Mouse (Mus musculus): ENCODE data around the gene Ctnnb1. TPM values are rescaled to one million over a fixed set of nuclear protein-coding genes. Genes with fewer than 3 reads are reported as not detected.

The Ctnnb1 gene
- polyA plus RNA-seq, 1 experiment from 2014 or later = 764 TPM

GRCm38 (mm10) chr9:120965007-120965406 lies 36.0 kb downstream of the Ctnnb1 start:
- no peaks in the 10 kb centered on the region; the same call in 1 of the 2 replicates for H3K4me1 ChIP-seq
- no peak overlapping the region for H3K4me2 ChIP-seq
- H3K9me3 ChIP-seq = no peaks in the 10 kb centered on the region
- no peak for ATAC-seq (ENCODE audit: low FRiP score)
- H3K36me3 ChIP-seq (replicated peaks) = peaks cover 95% of the 10 kb centered on the region
- H3K4me3 ChIP-seq (replicated peaks) = no peak overlapping the region
- H3K27me3 ChIP-seq = no peaks in the 10 kb centered on the region
- WGBS = 88% methylated on average over 10 of the region's 10 CpGs
- H3K9ac ChIP-seq = no peak overlapping the region
- H3K27ac ChIP-seq = no peak overlapping the region

GRCm38 (mm10) chr9:120973026-120973515 lies 44.1 kb downstream of the Ctnnb1 start:
- no peak overlapping the region for H3K4me2 ChIP-seq
- H3K36me3 ChIP-seq (replicated peaks) = peaks cover 26% of the 10 kb centered on the region
- 87% methylated on average over 6 of the region's 6 CpGs for WGBS
- peaks cover 5% of the 10 kb centered on the region; the same call in 1 of the 2 replicates for H3K4me1 ChIP-seq
- no peak for ATAC-seq (ENCODE audit: low FRiP score)
- H3K4me3 ChIP-seq (replicated peaks) = no peak overlapping the region
- no peaks in the 10 kb centered on the region for H3K27me3 ChIP-seq
- H3K9me3 ChIP-seq = no peaks in the 10 kb centered on the region
- no peak overlapping the region for H3K9ac ChIP-seq
- no peak overlapping the region for H3K27ac ChIP-seq

- ATAC-seq (ENCODE audit: low FRiP score) = no peak
- no peak overlapping the region for H3K27ac ChIP-seq
- no peaks in the 10 kb centered on the region for H3K27me3 ChIP-seq
- no peaks in the 10 kb centered on the region for H3K9me3 ChIP-seq
- H3K4me1 ChIP-seq = peaks cover 5% of the 10 kb centered on the region
- H3K36me3 ChIP-seq (replicated peaks) = peaks cover 14% of the 10 kb centered on the region
- H3K4me2 ChIP-seq = no peak overlapping the region
- 90% methylated on average over 2 of the region's 2 CpGs for WGBS
- H3K9ac ChIP-seq = no peak overlapping the region
- H3K4me3 ChIP-seq (replicated peaks) = no peak overlapping the region
Measured at GRCm38 (mm10) chr9:120974209-120974608, 45.2 kb downstream of the Ctnnb1 start.

GRCm38 (mm10) chr9:120976158-120976557 lies 47.1 kb downstream of the Ctnnb1 start:
- Histone ChIP-seq H3K27ac (no peak overlapping the region), H3K4me3 (replicated peaks) (no peak overlapping the region), H3K9ac (no peak overlapping the region), H3K4me1 (peaks cover 14% of the 10 kb centered on the region), H3K9me3 (no peaks in the 10 kb centered on the region), H3K4me2 (no peak overlapping the region), H3K36me3 (replicated peaks) (peaks cover 8% of the 10 kb centered on the region; the same call in 1 of the 2 replicates), H3K27me3 (no peaks in the 10 kb centered on the region)
- ATAC-seq (ENCODE audit: low FRiP score) = 0 out of 2 replicates have a peak, but pooled peaks have one; percentile 39
- WGBS = 82% methylated on average over 5 of the region's 5 CpGs

GRCm38 (mm10) chr9:120976856-120977255 lies 47.8 kb downstream of the Ctnnb1 start:
- Histone ChIP-seq H3K4me2 (no peak overlapping the region), H3K27me3 (no peaks in the 10 kb centered on the region), H3K9me3 (no peaks in the 10 kb centered on the region), H3K27ac (no peak overlapping the region), H3K4me1 (peaks cover 21% of the 10 kb centered on the region), H3K36me3 (replicated peaks) (peaks cover 8% of the 10 kb centered on the region; the same call in 1 of the 2 replicates), H3K4me3 (replicated peaks) (no peak overlapping the region), H3K9ac (no peak overlapping the region)
- WGBS = 91% methylated on average over 4 of the region's 4 CpGs
- ATAC-seq (ENCODE audit: low FRiP score) = no peak

- no peak for ATAC-seq (ENCODE audit: low FRiP score)
- Histone ChIP-seq H3K36me3 (replicated peaks) (no peaks in the 10 kb centered on the region), H3K9ac (no peak overlapping the region), H3K9me3 (no peaks in the 10 kb centered on the region), H3K27me3 (no peaks in the 10 kb centered on the region), H3K4me3 (replicated peaks) (no peak overlapping the region), H3K4me1 (peaks cover 17% of the 10 kb centered on the region), H3K27ac (no peak overlapping the region), H3K4me2 (no peak overlapping the region)
- WGBS = 91% methylated on average over 7 of the region's 7 CpGs
Measured at GRCm38 (mm10) chr9:120981777-120982176, 52.8 kb downstream of the Ctnnb1 start.

GRCm38 (mm10) chr9:120983849-120984248 lies 54.8 kb downstream of the Ctnnb1 start:
- WGBS = 91% methylated on average over 8 of the region's 8 CpGs
- Histone ChIP-seq H3K9me3 (no peaks in the 10 kb centered on the region), H3K4me1 (peaks cover 30% of the 10 kb centered on the region), H3K9ac (no peak overlapping the region), H3K27me3 (no peaks in the 10 kb centered on the region), H3K4me2 (no peak overlapping the region), H3K27ac (no peak overlapping the region), H3K36me3 (replicated peaks) (no peaks in the 10 kb centered on the region), H3K4me3 (replicated peaks) (no peak overlapping the region)
- no peak for ATAC-seq (ENCODE audit: low FRiP score)

GRCm38 (mm10) chr9:120984509-120984908 lies 55.5 kb downstream of the Ctnnb1 start:
- 79% methylated on average over 5 of the region's 5 CpGs for WGBS
- Histone ChIP-seq H3K9ac (no peak overlapping the region), H3K27ac (no peak overlapping the region), H3K27me3 (no peaks in the 10 kb centered on the region), H3K4me2 (no peak overlapping the region), H3K4me3 (replicated peaks) (no peak overlapping the region), H3K4me1 (peaks cover 30% of the 10 kb centered on the region), H3K36me3 (replicated peaks) (no peaks in the 10 kb centered on the region), H3K9me3 (no peaks in the 10 kb centered on the region)
- ATAC-seq (ENCODE audit: low FRiP score) = no peak

GRCm38 (mm10) chr9:120985009-120985408 lies 56.0 kb downstream of the Ctnnb1 start:
- no peak overlapping the region for H3K4me2 ChIP-seq
- H3K4me3 ChIP-seq (replicated peaks) = no peak overlapping the region
- 97% methylated on average over 5 of the region's 5 CpGs for WGBS
- H3K27me3 ChIP-seq = no peaks in the 10 kb centered on the region
- ATAC-seq (ENCODE audit: low FRiP score) = no peak
- H3K9ac ChIP-seq = no peak overlapping the region
- no peak overlapping the region for H3K27ac ChIP-seq
- H3K9me3 ChIP-seq = no peaks in the 10 kb centered on the region
- peaks cover 33% of the 10 kb centered on the region for H3K4me1 ChIP-seq
- no peaks in the 10 kb centered on the region for H3K36me3 ChIP-seq (replicated peaks)

- Histone ChIP-seq H3K9ac (no peak overlapping the region), H3K9me3 (no peaks in the 10 kb centered on the region), H3K4me2 (no peak overlapping the region), H3K4me3 (replicated peaks) (no peak overlapping the region), H3K27me3 (no peaks in the 10 kb centered on the region), H3K27ac (no peak overlapping the region), H3K4me1 (peaks cover 34% of the 10 kb centered on the region), H3K36me3 (replicated peaks) (no peaks in the 10 kb centered on the region)
- WGBS = 96% methylated on average over 5 of the region's 5 CpGs
- ATAC-seq (ENCODE audit: low FRiP score) = no peak
Measured at GRCm38 (mm10) chr9:120985524-120985923, 56.5 kb downstream of the Ctnnb1 start.

- Histone ChIP-seq H3K9ac (no peak overlapping the region), H3K36me3 (replicated peaks) (no peaks in the 10 kb centered on the region), H3K27me3 (no peaks in the 10 kb centered on the region), H3K9me3 (no peaks in the 10 kb centered on the region), H3K4me2 (no peak overlapping the region), H3K27ac (no peak overlapping the region), H3K4me1 (peaks cover 37% of the 10 kb centered on the region), H3K4me3 (replicated peaks) (no peak overlapping the region)
- WGBS = 96% methylated on average over 3 of the region's 3 CpGs
- ATAC-seq (ENCODE audit: low FRiP score) = no peak
Measured at GRCm38 (mm10) chr9:120986255-120986654, 57.2 kb downstream of the Ctnnb1 start.

- no peaks in the 10 kb centered on the region for H3K36me3 ChIP-seq (replicated peaks)
- ATAC-seq (ENCODE audit: low FRiP score) = no peak
- H3K27ac ChIP-seq = no peak overlapping the region
- no peaks in the 10 kb centered on the region for H3K27me3 ChIP-seq
- no peak overlapping the region for H3K4me2 ChIP-seq
- 89% methylated on average over 4 of the region's 4 CpGs for WGBS
- H3K4me1 ChIP-seq = peaks cover 33% of the 10 kb centered on the region
- H3K9ac ChIP-seq = no peak overlapping the region
- no peak overlapping the region for H3K4me3 ChIP-seq (replicated peaks)
- H3K9me3 ChIP-seq = no peaks in the 10 kb centered on the region
Measured at GRCm38 (mm10) chr9:120986994-120987393, 58.0 kb downstream of the Ctnnb1 start.

- no peaks in the 10 kb centered on the region for H3K27me3 ChIP-seq
- no peak overlapping the region for H3K4me2 ChIP-seq
- no peaks in the 10 kb centered on the region for H3K36me3 ChIP-seq (replicated peaks)
- WGBS = 46% methylated on average over 9 of the region's 9 CpGs
- peaks cover 35% of the 10 kb centered on the region for H3K4me1 ChIP-seq
- ATAC-seq (ENCODE audit: low FRiP score) = peak; percentile 47; the same call in 1 of the 2 replicates
- no peak overlapping the region for H3K4me3 ChIP-seq (replicated peaks)
- H3K9ac ChIP-seq = no peak overlapping the region
- H3K9me3 ChIP-seq = no peaks in the 10 kb centered on the region
- H3K27ac ChIP-seq = peak overlapping the region; percentile 75
Measured at GRCm38 (mm10) chr9:120988088-120988487, 59.1 kb downstream of the Ctnnb1 start.

Data from forebrain, embryonic 12.5 days (tissue).